Mouse (Mus musculus): Measurements from ENCODE around the gene Lypd8. TPM values are rescaled to one million over a fixed set of nuclear protein-coding genes. Genes with fewer than 3 reads are reported as not detected.

The Lypd8 gene
- polyA plus RNA-seq, 1 experiment: 1,979 TPM

DNA sequence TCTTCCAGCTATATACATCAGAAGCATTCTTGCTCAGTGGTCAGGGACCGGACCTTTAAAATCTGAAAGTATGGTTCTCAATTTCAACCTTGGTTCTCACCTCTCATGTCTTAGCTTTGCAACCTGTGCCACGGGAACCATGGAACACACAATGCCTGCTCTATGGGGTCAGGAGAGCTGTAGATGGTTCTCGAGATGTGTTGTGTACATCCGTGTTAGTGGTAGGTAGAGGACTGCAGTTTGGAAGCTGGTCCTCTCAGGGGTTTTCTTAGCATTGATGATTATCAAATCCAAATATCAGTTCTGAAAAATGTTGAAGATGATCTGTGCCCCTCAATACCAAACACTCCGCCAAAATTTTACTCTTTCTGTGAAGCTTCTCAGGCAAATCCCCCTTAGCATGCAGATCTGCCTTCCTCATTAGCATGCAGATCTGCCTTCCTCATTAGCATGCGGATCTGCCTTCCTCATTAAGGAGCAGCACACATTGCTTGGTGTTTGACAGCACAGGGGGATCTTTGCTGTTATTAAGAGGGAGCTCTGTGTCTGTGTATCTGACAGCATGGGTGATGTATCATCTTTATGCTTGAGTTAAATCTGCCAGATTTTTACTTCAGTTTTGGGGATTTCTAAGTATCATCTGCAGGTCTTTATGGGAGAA, 21.3 kb downstream of the Lypd8 start:
- DNase-seq (ENCODE audit: low read depth): no peak

DNA sequence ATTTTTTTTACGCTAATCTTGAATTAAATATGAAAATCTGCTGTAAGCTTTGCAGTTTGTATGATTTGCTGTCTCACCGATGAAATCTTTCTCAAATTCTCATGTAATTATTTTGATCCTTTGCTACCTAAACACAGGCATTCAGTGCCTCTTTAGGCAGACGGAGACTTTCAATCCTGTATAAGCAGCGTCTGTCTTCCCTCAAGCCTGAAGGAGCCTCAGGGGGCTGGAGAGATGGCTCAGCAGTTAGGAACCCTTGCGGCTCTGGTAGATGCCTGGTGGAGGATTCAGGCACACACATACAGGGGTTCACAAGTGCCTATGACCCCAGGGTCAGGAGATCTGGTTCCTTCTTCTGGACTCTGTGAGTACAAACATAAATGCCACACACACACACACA, 21.8 kb downstream of the Lypd8 start:
- no peak for DNase-seq (ENCODE audit: low read depth)

DNA sequence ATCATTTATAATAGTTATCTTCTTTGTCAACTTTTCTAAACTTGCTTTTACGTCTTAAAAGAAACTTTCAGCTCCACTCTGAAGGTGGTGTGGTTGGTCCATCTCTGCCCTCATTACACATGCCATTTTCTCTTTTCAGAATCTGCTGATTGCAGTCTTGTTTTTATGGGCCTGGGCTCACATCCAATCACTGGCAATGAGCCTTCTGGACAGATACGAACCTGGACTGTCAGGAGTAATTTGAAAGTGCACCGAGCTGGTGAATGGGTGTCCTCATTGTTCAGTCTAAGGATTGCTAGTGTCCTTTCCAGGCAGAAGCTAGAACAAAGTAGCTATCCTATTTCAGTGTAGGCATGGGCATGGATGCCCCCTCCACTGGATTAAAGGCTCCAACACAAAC, 29.2 kb downstream of the Lypd8 start:
- no peak for DNase-seq (ENCODE audit: low read depth)

DNA sequence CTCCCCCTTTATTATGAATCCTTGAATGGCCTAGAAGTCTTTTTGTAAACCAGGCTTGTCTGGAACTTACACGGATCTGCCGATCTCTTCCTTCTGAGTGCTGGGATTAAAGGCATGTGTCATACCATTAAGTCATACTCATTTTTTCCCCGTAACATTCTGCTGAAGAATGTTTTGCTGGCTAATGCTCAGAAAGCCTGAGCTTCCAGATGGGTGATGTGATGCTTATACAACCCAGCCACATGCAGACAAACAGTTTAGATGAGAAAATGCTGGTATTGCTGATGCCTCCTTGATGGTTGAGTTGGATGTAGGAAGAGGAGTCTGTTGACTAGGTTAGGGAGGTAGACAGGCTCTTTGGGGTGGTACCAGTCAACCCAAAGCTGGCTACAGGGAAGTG, 39.5 kb downstream of the Lypd8 start:
- no peak for DNase-seq (ENCODE audit: low read depth)

- no peak for DNase-seq (ENCODE audit: low read depth)
These were observed 42.0 kb downstream of the Lypd8 start, which contains the start of gene 1810065E05Rik for GRCm38 (mm10) chr11:58420815-58421214. Gene 1810065E05Rik, plus strand, starts transcription at chr11:58421111.

DNA sequence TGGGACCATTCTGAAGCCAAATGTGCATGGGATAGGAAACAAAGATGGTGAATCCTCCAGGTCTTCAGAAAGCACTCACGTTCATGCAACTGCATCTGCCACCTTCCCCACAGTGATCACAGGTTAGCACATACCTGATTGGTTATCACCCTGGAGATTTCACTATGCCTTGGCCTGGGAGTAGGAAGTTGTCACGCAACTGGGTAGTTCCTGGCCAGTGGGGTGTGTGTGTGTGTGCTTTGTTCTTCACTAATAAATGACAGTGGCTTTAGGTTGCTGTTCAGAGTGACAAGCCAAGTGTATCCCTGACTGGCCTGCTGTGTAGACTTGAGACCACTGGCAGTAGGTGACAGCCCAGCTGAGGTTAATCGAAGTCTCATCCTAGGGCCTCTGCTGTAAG, 53.4 kb downstream of the Lypd8 start, which contains the start of gene Gm12253:
Gene Gm12253 (plus strand): TSS at position 301 of the 400 bp plus-strand sequence.
- DNase-seq (ENCODE audit: low read depth): no peak

DNA sequence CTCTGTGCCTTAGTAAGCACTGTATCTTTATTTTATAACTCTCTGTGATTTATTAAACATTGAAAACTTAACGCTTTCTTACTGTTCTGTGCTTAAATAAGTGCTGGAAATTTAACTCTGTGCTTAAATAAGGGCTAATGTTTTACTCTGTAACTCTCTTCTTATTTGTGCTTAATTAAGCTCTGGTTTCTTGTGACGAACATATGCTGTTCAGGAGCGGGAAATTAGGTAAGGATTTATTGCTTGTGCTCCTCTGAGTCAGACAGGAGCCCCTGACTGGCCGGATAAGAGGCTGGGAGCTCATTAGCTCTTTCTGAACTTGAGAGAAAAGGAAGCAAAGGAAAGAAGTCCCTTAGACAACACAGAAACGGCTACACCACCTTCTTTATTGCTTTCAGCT, 59.0 kb downstream of the Lypd8 start:
- DNase-seq (ENCODE audit: low read depth): no peak

Other genes with a start within 250 kb of the Lypd8 start
- gene Gemin5, start 210.5 kb upstream of the Lypd8 start, polyA plus RNA-seq (2012; rRNA removed): 8.0 and 8.1 TPM in 2 replicates
- 30.0 and 37.2 TPM in 2 replicates for gene Mrpl22, start 207.4 kb upstream of the Lypd8 start, polyA plus RNA-seq (2012; rRNA removed)
- gene Igtp, start 179.5 kb upstream of the Lypd8 start, polyA plus RNA-seq (2012; rRNA removed): 12.6 and 14.0 TPM in 2 replicates
- 9.2 and 11.4 TPM in 2 replicates for gene Irgm2, start 179.4 kb upstream of the Lypd8 start, polyA plus RNA-seq (2012; rRNA removed)
- 2.7 and 4.6 TPM in 2 replicates for gene 4930438A08Rik, start 104.2 kb upstream of the Lypd8 start, polyA plus RNA-seq (2012; rRNA removed)
- 42.3 and 45.8 TPM in 2 replicates for gene Zfp692, start 72.0 kb upstream of the Lypd8 start, polyA plus RNA-seq (2012; rRNA removed)
- gene Zfp672, start 48.7 kb upstream of the Lypd8 start, polyA plus RNA-seq (2012; rRNA removed): 47.1 and 48.3 TPM in 2 replicates
- 56.5 and 58.4 TPM in 2 replicates for gene Sh3bp5l, start 48.3 kb upstream of the Lypd8 start, polyA plus RNA-seq (2012; rRNA removed)
- 0.32 and 0.60 TPM in 2 replicates for gene 1810065E05Rik, start 42.1 kb downstream of the Lypd8 start, polyA plus RNA-seq (2012; rRNA removed)
- gene Gm12253, start 53.5 kb downstream of the Lypd8 start, polyA plus RNA-seq (2012; rRNA removed): not detected in 2 replicates
- 0.26 and 0.39 TPM in 2 replicates for gene Lypd9, start 73.9 kb downstream of the Lypd8 start, polyA plus RNA-seq (2012; rRNA removed)
- gene Olfr30, start 83.2 kb downstream of the Lypd8 start, polyA plus RNA-seq (2012; rRNA removed): 0.14 and 0.30 TPM in 2 replicates
- 0.08 and 0.13 TPM in 2 replicates for gene Olfr332, start 113.5 kb downstream of the Lypd8 start, polyA plus RNA-seq (2012; rRNA removed)
- not detected in 2 replicates for gene Olfr331, start 123.5 kb downstream of the Lypd8 start, polyA plus RNA-seq (2012; rRNA removed)
- gene Olfr330, start 155.8 kb downstream of the Lypd8 start, polyA plus RNA-seq (2012; rRNA removed): not detected in 2 replicates
- gene Olfr329-ps, start 167.4 kb downstream of the Lypd8 start, polyA plus RNA-seq (2012; rRNA removed): not detected in 2 replicates
- gene Olfr328, start 176.6 kb downstream of the Lypd8 start, polyA plus RNA-seq (2012; rRNA removed): not detected in 2 replicates
- gene Olfr224, start 191.5 kb downstream of the Lypd8 start, polyA plus RNA-seq (2012; rRNA removed): not detected in 2 replicates
- gene Olfr325, start 198.7 kb downstream of the Lypd8 start, polyA plus RNA-seq (2012; rRNA removed): not detected in 2 replicates
- not detected in 2 replicates for gene Olfr324, start 216.1 kb downstream of the Lypd8 start, polyA plus RNA-seq (2012; rRNA removed)
- 0.29 TPM in 1 of 2 replicates, not detected in the other for gene 2210407C18Rik, start 237.0 kb downstream of the Lypd8 start, polyA plus RNA-seq (2012; rRNA removed)

Data from gonadal fat pad, adult 2 months (tissue).